Mouse (Mus musculus): Measurements from ENCODE around the gene Zscan26.
"Not testable (repeated sequence)": the region's sequence is repeated elsewhere in the genome, so short reads cannot be mapped to it uniquely, and the experiment has no call there.

Zscan26 gene

GRCm38 (mm10) chr13:21453449-21453848, at the start of gene Zscan26:
Zscan26 (minus strand) TSS chr13:21453730.
- DNase-seq, result peak; percentile 88

- no peak for DNase-seq
These were observed 48.8 kb upstream of the Zscan26 start for GRCm38 (mm10) chr13:21502296-21502695.

DNA sequence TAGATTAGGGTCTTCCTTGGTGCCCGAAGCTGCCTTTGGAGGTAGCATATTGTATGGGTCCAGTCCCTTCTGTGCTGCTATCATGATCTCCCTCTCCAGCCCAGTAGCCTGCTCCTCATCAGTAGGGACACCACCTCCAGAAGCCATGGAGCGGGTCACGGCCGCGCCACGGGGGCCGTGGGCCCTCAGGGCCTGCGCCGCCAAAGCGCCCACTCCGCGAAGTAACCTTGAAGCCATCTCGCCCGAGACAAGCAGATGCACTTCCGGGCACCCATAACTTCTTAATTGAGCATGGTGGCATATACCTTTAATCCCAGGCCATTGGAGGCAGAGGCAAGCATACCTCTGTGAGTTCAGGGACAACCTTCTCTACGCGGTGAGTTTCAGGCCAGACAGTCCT, 47.7 kb upstream of the Zscan26 start, which contains the start of gene Gm11273:
Gene Gm11273, minus strand, starts transcription at position 237 of the 400 bp plus-strand sequence.
- DNase-seq, result not testable (repeated sequence)

DNA sequence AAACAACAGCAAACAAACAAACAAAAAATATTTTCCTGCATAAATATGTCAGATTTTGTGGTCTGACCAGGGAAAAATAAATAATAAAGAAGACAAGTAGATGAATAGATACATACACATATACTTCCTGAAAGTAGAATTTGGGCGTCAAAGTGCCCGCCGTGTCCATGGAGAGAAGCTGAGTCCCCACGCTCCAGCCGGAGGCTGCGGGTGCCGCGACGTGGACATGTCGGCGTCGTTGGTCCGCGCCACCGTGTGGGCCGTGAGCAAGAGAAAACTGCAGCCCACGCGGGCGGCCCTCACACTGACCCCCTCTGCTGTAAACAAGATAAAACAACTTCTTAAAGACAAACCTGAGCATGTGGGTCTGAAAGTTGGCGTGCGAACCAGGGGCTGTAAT, 41.5 kb upstream of the Zscan26 start, which contains the start of gene AK157302:
Gene AK157302, plus strand, starts transcription at position 144 of the 400 bp plus-strand sequence.
- no peak for DNase-seq

DNA sequence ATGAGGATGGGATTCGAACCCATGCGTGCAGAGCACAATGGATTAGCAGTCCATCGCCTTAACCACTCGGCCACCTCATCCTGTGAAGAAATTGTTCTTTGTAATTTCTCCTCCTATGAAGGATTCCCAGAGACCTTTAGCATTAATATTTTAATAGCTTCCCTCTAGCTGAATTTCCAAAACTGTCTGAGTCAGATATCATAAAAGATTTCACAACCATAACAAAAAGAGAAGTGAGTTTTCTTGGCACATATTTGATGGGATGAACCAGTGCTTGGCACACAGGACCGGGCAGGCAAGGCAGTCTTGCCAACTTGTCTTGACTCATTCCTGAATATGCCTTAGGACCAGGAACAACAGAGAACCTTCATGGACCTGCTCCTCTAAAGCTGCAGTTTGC, 39.3 kb upstream of the Zscan26 start:
- no peak for DNase-seq

DNA sequence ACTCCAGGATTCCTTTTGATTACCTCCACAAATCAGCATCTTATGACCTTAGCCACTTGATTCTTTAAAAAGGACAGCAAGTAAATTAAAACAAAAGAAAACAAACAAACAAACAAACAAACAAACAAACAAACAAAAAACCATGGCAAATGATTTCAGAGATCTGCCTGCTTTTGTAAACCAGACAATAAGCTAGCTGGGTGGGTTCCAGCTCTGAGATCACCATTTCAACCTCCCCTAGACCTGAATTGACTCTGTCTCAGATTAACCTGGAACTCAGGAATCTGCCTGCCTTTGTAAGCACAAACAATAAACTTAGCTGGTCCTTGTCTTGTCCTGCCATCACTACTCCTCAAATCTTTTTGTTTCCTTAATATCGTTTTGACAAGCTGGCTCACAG, 33.4 kb upstream of the Zscan26 start:
- no peak for DNase-seq

DNA sequence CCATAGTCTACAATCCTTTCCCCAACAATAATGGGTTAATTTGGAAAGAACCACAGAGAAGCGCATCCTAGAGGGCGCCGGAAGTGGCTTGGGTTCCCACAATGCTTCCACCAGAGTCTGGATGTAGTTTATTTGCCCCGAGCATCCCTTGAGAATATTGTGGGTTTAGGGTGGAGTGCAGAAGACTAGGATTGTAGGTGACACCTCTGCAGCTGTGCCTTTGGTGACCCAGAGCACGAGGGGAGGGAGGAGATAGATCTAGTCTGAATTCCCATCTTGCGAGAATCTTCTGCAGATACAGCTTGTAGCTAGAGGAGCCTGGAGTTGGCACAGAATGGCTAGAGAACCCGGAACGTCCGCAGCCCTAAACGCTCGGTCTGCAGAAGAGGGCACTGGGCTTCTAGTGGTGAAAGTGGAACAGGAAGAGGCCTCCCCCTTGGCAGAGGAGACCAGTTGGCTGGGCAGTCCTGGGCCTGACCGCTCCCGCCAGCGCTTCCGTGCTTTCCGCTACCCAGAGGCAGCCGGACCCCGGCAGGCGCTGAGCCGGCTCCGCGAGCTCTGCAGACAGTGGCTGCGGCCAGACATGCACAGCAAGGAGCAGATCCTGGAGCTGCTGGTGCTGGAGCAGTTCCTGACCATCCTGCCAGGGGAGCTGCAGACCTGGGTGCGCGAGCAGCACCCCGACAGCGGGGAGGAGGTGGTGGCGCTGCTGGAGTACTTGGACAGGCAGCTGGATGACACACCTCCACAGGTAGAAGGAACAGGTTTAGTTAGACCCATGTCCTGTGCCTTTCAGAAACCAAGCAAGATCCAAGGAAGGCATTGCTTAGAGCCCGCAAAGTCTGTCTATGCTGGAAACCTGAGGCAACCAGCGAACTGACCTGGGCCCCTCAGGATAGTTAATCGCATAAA, 25.5 kb upstream of the Zscan26 start, which contains the start of the genes Zkscan4 and Gm10065:
Gene Zkscan4, plus strand, starts transcription at position 149 of the 912 bp plus-strand sequence.
Gene Gm10065, minus strand, starts transcription at position 683 of the 912 bp plus-strand sequence.
- DNase-seq, result peak; percentile 67

GRCm38 (mm10) chr13:21472427-21472826, 18.9 kb upstream of the Zscan26 start:
- no peak for DNase-seq

DNA sequence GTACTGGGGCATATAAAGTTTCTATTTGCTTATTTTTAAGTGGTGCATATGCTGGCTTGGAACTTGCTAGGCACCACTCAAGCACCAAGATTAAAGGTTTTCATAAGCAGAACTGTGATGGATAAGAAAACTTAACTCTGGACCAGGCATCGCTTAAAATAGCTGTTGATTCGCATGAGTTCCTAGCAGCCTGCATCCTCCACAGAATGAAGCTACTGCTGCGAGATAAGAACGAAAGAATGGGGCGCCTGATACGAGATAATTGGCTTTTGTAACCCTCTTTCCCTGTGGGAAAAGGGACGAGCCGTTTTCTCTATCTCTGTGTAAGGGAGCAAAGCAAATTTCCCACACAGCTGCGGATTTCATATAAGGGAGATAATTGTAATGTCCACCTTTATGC, 15.6 kb upstream of the Zscan26 start:
- no peak for DNase-seq

- peak; percentile 86 for DNase-seq
These were observed 14.8 kb upstream of the Zscan26 start, which contains the start of gene Nkapl for GRCm38 (mm10) chr13:21468061-21469019. Nkapl (minus strand) TSS chr13:21468509.

DNA sequence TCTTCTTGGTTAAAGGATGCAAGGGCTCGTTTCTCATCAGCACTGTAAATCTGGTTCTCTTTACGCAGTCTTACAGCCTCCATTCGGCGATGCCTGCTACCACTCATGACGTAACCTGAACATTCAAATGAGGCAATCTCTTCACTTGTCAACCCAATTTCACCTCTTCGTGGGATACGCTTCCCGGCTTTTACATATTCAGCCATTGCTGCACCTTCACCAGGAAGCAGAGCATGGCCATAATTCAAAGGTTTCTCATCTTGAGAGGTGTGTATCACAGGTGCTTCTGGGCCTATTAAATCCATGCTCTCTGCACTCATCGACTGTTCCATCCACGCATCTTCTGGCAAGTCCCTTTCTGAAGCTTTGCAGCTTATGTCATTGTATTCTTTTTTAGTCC, 13.8 kb upstream of the Zscan26 start:
- DNase-seq, result no peak

- DNase-seq, result not testable (repeated sequence)
These were observed 9.0 kb upstream of the Zscan26 start for GRCm38 (mm10) chr13:21462516-21462915.

DNA sequence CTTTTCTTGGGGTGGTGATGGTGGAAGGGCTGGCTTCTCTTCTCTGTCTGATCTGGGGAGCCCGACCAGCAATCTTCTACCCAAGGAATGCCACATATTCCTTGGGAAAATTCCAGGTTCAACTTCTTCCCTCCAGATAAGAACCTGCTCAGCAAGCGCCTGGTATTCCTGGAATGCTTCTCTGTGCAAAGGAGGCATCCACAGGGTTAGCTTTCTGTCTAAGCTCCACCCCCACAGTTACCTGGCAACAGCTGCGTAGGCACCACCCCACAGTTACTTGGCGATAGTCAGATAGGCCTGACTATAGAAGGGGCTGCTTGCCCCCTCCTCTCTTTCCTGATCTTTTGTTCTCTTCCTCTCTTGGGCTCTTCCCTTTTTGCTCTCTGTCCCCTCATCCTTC, 2.8 kb upstream of the Zscan26 start:
- DNase-seq, result no peak

GRCm38 (mm10) chr13:21454133-21454532, 603 bp upstream of the Zscan26 start:
- no peak for DNase-seq

- no peak for DNase-seq
These were observed 488 bp downstream of the Zscan26 start for GRCm38 (mm10) chr13:21453042-21453441.

- DNase-seq, result no peak
These were observed 5.5 kb downstream of the Zscan26 start for GRCm38 (mm10) chr13:21447856-21448614.

DNA sequence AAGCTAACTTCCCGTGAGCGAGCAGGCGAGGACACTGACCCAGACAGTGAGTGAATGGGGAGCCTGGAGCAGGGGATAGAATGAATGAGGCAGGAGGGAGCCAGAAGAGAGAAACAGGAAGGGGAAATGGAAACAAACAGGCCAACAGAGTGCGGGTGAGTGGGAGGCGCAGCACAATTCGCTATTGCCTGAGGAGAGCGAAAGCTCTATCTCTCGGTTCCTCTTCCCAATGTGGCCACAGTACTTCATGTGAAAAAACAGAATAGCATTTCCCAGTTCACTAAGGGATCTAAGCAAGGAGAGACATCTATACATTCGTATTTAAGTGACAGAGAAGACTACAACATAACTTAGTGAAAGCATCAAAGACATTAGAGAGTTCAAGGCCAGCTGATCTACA, 6.7 kb downstream of the Zscan26 start:
- DNase-seq, result no peak

DNA sequence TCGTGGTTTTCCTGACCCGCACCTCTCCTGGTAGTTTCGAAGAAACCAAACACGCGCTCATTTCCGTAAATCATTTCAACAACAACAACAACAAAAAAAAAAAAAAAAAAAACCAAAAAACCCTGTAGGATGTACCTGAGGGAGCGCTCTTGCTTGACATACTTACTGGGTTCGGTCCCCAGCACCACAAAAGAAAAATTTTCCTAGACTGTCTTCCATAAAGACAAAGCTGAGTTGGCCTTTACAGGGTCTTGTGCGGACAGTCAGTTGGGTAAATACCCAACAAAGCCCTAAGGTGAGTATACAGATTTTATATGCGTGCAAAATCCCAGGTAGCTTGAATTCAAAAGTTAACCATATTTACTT, 12.3 kb downstream of the Zscan26 start:
- no peak for DNase-seq

DNA sequence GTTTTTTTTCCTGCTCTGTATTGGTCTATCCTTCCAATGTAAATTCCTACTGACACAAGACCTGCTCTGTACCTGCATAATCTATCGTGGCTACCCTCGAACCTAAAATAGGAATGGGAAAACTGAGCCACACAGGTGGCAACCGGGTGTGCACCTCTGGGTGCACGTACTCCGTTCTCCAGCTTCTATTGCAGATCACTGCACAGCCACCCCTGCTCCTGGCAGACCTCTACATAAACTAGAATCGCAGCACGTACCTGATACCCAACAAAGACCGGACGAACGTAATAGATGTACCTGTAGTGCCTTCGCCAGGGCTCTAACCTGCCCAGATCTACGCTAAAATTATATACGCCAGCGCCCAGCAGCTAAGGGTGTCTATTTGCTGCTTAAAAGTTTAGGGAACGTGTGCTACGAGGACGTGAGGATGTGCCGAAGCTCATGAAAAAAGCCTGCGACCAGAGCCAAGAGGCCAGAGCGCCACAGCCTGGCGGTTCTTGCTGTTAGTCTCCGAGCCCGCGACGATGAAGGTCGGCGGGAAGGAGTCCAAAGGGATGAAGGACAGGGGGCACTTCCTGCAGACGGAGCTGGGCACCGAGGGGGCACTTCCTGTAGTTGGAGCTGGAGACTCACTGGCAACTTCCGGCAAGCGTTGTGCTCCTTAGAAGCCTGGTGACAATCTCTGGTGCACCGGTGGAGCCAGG, 12.9 kb downstream of the Zscan26 start, which contains the start of gene Pgbd1:
Gene Pgbd1, minus strand, starts transcription at position 556 of the 704 bp plus-strand sequence.
- DNase-seq, result peak; percentile 68

- DNase-seq, result no peak
These were observed 18.1 kb downstream of the Zscan26 start for GRCm38 (mm10) chr13:21435476-21435875.

DNA sequence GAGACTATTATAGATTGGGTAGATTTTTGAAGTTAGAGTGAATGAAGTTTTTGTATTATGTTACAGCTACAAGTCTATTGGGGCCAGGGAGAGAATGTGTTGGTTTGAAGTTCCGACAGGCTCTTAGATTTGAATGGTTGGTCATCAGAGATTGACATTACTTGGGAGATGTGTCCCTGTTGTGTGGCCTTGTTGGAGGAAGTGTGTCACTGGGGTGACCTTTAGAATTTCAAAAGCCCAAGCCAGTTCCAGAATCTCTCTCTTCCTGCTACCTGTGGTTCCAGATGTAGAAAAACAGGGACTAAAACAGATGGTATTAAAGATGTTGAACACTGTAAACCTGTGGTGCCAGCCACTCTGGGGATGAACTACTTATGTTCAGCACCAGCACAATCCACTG, 25.9 kb downstream of the Zscan26 start:
- DNase-seq, result no peak

- no peak for DNase-seq
These were observed 30.2 kb downstream of the Zscan26 start for GRCm38 (mm10) chr13:21423301-21423700.
